Mouse (Mus musculus): Measurements from ENCODE around the gene Gm4767.
"Not testable (repeated sequence)": the region's sequence is repeated elsewhere in the genome, so short reads cannot be mapped to it uniquely, and the experiment has no call there.

Gene Gm4767

DNA sequence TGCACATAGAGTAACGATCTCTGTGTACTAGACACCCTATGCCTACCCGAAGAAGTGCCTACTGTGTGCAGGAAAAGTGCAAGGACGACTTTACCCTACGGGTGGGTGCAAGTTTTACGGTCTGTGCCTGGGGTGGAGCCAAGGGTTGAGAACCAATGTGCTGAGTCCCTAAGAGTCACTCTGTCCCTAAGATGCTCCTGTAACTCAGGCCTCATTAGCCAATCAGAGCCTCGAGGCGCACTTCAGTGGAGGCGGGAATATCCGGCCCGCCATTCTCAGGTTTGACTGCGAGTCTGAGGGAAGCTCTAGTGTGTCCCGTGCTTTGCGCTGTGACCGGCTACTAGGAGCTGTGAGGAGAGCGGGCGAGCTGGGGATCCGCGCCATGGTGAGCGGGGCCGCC, at the start of gene Gm4767:
Gene Gm4767 (plus strand): TSS at position 288 of the 400 bp plus-strand sequence.
- DNase-seq (ENCODE audit: low read depth) = not testable (repeated sequence)

- DNase-seq (ENCODE audit: low read depth) = not testable (repeated sequence)
These were observed 41.2 kb upstream of the Gm4767 start, which contains the start of gene Gm3055 for GRCm38 (mm10) chr10:81770506-81771403. Gene Gm3055 (minus strand): TSS chr10:81771161.

- DNase-seq (ENCODE audit: low read depth) = not testable (repeated sequence)
These were observed 40.6 kb upstream of the Gm4767 start for GRCm38 (mm10) chr10:81771404-81771777.

GRCm38 (mm10) chr10:81846219-81846618, 34.2 kb downstream of the Gm4767 start:
- not testable (repeated sequence) for DNase-seq (ENCODE audit: low read depth)

DNA sequence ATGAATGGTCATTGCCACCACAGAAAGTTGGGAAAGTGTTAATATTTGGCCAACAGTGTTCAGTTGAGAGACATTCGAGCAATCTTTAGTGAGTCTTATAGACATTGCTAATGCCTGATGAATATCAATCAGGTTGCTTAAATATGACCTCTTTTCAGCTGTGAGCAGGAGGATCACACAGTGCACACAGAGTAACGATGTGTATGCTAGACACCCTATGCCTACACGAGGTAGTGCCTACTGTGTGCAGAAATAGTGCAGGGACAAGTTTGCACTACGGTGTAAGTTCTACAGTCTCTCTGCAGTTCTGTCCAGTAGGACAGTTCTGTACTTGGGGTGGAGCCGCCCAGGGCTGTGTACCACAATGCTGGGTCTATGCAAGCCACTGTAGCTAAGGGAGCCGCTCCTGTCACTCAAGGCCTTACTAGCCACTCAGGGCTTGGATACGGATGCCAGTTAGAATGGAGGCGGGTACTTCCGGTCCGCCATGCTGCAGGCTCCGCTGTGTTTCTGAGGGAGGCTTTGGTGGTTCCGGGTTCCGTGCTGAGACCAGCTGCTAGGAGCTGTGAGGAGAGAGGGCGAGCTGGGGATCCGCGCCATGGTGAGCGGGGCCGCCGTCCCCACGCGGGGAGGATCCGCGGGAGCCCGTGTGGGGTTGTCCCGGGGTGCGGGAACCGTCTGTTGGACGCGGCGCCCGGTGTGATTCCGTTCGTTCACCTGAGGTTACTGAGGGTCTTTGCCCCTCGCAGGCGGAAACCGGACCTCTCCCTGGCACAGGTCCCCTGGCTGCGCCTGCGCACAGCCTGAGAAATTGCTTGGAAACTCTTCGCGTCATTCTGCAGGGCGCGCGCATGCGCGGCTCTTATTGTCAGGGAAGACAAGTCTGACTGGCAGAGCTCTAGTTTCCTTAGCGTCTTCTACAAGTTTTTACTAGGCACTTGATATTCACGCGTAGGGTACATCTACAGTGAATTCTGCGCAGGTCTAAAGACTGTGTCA, 51.7 kb downstream of the Gm4767 start, which contains the start of gene Gm32687:
Gene Gm32687 (plus strand): TSS at position 526 of the 999 bp plus-strand sequence.
- not testable (repeated sequence) for DNase-seq (ENCODE audit: low read depth)
